Mouse (Mus musculus) E14TG2a.4 (cell line): ENCODE data around the gene Grin2d.

ENCODE experiments used
- H3K27me3 ChIP-seq: 2 replicates; pipeline ENCODE4 v1.6.1; 2014; ENCODE audit warnings: low read length, control low read depth; ENCODE audit not compliant: insufficient read depth
- H3K36me3 ChIP-seq: 2 replicates; pipeline ENCODE4 v1.6.1; 2014; ENCODE audit warnings: low read length, control low read depth; ENCODE audit not compliant: insufficient read depth
- H3K4me1 ChIP-seq: replicated peaks from 2 replicates; pipeline ENCODE4 v1.6.1; 2014; ENCODE audit warnings: low read depth, low read length, control low read depth
- H3K4me3 ChIP-seq: replicated peaks from 2 replicates; pipeline ENCODE4 v1.5.1; 2014; ENCODE audit warnings: mild to moderate bottlenecking, low read length
- H3K9me3 ChIP-seq: 2 replicates; pipeline ENCODE4 v1.6.1; 2014; ENCODE audit warnings: low read length, control low read depth
- CTCF ChIP-seq: conservative IDR thresholded peaks from 2 replicates; pipeline ENCODE4 v1.5.1; 2014; ENCODE audit warnings: low read length
- NANOG ChIP-seq: IDR thresholded peaks from 2 replicates; pipeline ENCODE4 v1.6.1; 2014; ENCODE audit warnings: borderline replicate concordance, low read length, mixed read lengths
- POU5F1 ChIP-seq: IDR thresholded peaks from 2 replicates; pipeline ENCODE4 v1.6.1; 2014; ENCODE audit warnings: low read length, borderline replicate concordance

Grin2d gene

DNA sequence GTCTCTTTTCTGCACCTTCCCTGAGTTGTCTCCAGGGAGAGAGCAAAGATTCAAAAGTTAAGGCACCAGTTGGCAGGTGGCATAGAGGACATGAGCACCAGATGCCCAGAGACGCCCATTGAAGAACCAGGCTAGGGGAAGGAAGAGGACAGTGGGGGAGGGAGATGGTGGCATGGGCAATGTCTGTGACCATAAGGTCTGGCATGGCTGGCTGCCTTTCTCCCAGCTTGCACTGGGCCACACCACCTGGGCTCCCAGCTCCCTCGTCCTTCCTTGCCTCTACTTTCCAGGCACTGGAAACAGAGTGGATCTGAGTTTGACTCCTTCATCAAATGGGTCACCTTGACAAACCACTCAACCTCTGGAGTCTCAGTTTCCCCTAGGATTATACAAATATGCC, 14.5 kb upstream of the Grin2d start:
- no peaks in the 10 kb centered on the region for H3K36me3 ChIP-seq
- H3K4me3 ChIP-seq, result no peak overlapping the region
- peaks cover 29% of the 10 kb centered on the region for H3K27me3 ChIP-seq
- peaks cover 11% of the 10 kb centered on the region for H3K4me1 ChIP-seq
- TF ChIP-seq POU5F1 (no peak), NANOG (no peak)
- H3K9me3 ChIP-seq, result no peaks in the 10 kb centered on the region

DNA sequence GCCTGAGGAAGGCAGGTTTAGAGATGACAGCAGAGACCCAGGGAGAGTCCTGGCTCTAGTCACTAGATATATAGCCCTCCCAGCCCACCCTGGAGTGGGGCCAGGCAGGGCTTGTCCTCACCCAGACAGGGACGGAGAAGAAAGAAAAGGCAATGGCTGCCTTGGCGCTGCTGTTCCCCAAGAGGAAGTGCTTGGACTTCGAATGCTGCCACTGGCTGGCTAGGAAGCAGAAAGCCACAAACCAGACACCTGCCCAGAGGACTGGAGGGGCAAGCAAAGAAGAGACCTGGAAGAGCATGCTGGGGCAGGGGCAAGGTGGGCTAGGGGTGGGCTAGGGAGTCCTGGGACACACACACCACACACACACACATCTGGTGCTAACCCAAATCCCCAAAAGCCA, 9.1 kb upstream of the Grin2d start:
- Histone ChIP-seq H3K36me3 (peaks cover 29% of the 10 kb centered on the region), H3K4me3 (no peak overlapping the region), H3K27me3 (peaks cover 6% of the 10 kb centered on the region; the same call in 1 of the 2 replicates), H3K9me3 (no peaks in the 10 kb centered on the region), H3K4me1 (no peaks in the 10 kb centered on the region)
- TF ChIP-seq CTCF (no peak), POU5F1 (no peak), NANOG (no peak)

DNA sequence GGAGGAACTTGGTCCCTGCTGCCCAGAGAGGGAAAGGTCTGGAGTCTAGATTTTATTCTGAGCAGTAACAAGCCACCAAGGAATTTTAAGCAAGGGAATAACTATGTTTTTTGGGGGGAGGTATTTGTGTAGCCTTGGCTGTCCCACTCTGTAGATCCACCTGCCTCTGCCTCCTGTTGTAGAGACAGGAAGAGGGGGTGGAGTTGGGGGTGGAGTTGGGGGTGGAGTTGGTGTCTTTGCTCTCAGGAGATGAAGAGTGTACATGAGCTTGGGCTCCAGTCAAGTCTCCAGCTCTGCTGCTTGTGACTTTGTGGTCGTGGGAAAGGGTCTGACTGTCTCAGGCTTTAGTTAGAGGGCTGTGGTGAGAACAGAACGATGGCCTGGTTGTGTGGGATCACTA, 2.8 kb upstream of the Grin2d start:
- peaks cover 72% of the 10 kb centered on the region for H3K36me3 ChIP-seq
- peaks cover 11% of the 10 kb centered on the region for H3K4me1 ChIP-seq
- H3K4me3 ChIP-seq, result peak overlapping the region; percentile 43; the same call in 1 of the 2 replicates
- TF ChIP-seq CTCF (no peak), POU5F1 (no peak), NANOG (no peak)
- no peaks in the 10 kb centered on the region for H3K9me3 ChIP-seq
- H3K27me3 ChIP-seq, result no peaks in the 10 kb centered on the region

DNA sequence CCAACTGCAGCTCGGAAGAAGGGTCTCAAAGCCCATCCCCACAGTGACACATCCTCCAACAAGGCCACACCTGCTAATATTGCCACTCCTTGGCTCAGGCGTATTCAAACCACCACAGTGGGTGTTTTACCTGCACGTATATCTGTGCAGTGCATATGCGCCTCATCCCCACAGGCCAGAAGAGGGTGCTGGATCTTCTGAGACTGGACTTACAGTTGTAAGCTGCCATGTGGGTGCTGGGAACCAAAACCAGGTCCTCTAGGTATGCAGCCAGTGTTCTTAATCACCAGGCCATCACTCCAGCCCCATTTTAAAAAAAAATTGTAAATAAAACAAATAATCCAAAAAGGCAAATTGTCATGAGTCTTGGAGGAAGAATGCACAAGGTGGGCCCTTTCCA, 2.4 kb upstream of the Grin2d start:
- no peaks in the 10 kb centered on the region for H3K27me3 ChIP-seq
- peaks cover 11% of the 10 kb centered on the region for H3K4me1 ChIP-seq
- TF ChIP-seq NANOG, result no peak
- peak; percentile 37 for TF ChIP-seq CTCF
- H3K36me3 ChIP-seq, result peaks cover 77% of the 10 kb centered on the region
- no peaks in the 10 kb centered on the region for H3K9me3 ChIP-seq
- peak overlapping the region; percentile 43; the same call in 1 of the 2 replicates for H3K4me3 ChIP-seq

DNA sequence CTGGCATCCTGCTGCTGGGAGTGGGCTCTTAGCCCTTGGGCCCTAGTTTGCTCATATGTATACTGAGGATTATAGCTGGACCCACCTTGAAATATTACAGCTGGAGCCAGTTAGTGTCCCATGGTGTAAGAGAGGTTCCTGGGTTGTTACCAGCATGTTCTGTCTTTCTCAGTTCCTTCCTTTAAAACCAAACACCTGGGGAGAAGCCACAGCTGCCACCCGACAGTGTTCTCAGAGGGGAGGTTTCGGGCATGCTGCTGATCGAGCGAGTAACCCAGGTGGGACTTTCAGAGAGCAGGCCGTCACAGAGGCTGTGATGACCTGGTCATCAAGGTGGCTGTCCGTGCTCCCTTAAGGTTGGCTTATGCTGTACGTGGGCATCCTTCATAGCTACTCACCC, 1.3 kb downstream of the Grin2d start:
- peaks cover 61% of the 10 kb centered on the region for H3K36me3 ChIP-seq
- TF ChIP-seq CTCF (no peak), POU5F1 (no peak), NANOG (no peak)
- H3K9me3 ChIP-seq, result no peaks in the 10 kb centered on the region

DNA sequence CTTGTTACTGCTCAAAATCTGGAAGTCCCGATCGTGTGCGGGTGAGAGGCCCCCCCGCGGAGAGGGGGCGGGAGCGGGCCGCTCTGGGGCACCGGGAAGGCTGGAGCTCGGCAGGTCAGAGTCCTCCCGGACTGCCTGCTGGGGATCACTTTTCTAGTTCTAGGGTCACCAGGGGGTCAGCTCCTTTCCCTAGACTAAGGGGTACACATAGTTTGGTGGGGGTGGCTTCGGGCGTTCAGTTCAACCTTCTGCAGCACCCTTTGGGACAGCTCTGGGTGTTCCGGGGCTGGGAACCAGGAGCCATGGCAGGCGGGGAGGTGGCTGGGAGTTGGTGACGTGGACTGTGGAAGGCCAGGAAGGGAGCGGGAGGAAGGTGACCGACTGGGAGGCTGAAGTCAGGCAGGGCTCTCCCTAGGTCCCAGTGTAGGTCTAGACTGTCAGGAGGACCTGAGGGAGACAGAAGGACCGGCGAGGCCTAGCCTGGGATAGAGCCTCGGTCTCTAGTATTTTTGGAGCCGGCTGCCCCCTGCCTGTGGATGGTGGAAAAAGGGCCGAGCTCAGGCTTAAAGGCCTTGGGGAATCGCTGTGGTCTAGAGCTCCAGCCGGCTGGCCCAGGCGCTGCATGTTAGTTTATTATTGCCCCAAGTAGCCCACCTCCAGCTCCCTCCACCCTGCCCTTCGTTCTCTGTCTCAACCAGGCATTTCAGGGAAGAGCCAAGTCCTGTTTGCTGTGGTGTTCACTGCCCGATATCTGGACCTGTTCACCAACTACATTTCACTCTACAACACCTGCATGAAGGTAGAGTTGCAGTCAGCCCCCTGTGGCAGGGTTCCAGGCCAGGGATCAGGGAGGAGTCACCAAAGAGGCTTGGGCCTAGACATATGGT, 4.9 kb downstream of the Grin2d start:
- TF ChIP-seq NANOG (no peak), POU5F1 (no peak), CTCF (0 out of 2 replicates have a peak, but pooled peaks have one; percentile 12)
- Histone ChIP-seq H3K4me1 (peaks cover 40% of the 10 kb centered on the region), H3K27me3 (peaks cover 38% of the 10 kb centered on the region), H3K4me3 (peak overlapping the region; percentile 87), H3K36me3 (peaks cover 40% of the 10 kb centered on the region), H3K9me3 (no peaks in the 10 kb centered on the region)

More for the DNA sequence above, 1.3 kb downstream of the Grin2d start:
- Histone ChIP-seq H3K4me3 (no peak overlapping the region), H3K27me3 (peaks cover 3% of the 10 kb centered on the region; the same call in 1 of the 2 replicates), H3K4me1 (peaks cover 29% of the 10 kb centered on the region)

DNA sequence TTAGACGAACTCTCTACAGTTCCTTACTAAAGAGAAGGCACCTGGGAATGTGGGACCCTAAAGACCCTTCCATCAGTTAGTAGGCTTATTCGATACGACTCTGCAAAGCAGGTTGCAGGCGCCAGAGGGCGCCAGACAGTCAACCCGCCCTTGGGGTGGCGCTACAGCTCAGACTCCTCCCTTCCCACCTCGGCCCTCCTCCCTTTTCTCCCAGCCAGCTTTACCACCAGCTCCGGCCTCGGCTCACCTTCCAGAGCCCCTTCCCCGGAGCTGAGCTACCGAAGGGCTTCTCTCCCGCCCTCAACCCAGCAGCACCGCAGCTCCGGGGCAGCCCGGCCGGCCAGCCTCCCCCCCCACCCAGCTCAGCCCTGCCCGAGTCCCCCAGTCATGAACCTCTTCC, 5.6 kb downstream of the Grin2d start, which contains the start of gene Kdelr1:
TSS of gene Kdelr1 (plus strand) at position 149 of the 400 bp plus-strand sequence.
- H3K36me3 ChIP-seq, result peaks cover 36% of the 10 kb centered on the region
- peak within 1 kb of the TSS; percentile 87 for H3K4me3 ChIP-seq
- peaks cover 45% of the 10 kb centered on the region for H3K27me3 ChIP-seq
- TF ChIP-seq CTCF (peak; percentile 87), NANOG (no peak)
- H3K4me1 ChIP-seq, result peaks cover 46% of the 10 kb centered on the region
- no peaks in the 10 kb centered on the region for H3K9me3 ChIP-seq

DNA sequence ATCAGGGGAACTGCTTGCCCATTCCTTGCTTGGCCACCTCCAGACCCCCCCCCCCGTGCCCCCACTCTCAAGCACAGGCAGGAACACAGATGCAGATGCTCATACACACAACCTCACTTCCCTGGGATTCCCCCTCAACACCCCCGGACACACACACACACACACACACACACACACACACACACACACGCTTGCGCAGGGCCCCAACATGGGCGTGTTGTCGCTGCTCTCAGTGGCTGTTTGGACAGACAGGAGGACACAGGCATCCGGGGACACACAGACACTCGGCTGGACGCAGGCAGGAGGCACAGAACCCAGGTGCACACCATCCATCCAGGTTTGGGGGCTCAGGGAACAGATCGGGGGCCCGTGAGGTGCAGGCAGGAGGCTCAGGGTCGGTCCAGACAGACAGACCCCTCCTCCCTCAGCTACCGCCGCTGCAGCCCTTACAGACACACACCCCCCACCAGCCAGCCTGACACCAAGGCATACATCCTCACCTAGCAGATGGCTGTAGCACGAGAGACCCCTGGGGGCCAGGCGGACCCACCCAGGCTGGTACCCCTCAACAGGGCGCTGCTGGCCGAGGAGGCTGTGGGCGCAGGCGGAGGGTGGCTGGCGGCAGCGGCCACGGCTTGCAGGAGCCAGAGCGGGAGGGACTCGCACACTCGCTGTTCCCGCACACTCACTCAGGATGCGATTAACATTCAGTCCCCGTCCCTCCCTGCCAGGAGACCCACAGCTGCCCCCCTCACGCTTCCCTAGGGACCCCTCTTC, 7.7 kb downstream of the Grin2d start:
- peaks cover 55% of the 10 kb centered on the region for H3K27me3 ChIP-seq
- H3K4me1 ChIP-seq, result peaks cover 57% of the 10 kb centered on the region

More for the DNA sequence above, 7.7 kb downstream of the Grin2d start:
- H3K9me3 ChIP-seq, result no peaks in the 10 kb centered on the region
- peaks cover 16% of the 10 kb centered on the region for H3K36me3 ChIP-seq
- TF ChIP-seq NANOG (no peak), CTCF (no peak), POU5F1 (no peak)
- peak overlapping the region; percentile 69 for H3K4me3 ChIP-seq
